Mouse (Mus musculus) midbrain, embryonic 10.5 days (tissue): ENCODE results near the gene C1qtnf1. TPM values are rescaled to one million over a fixed set of nuclear protein-coding genes. Genes with fewer than 3 reads are reported as not detected.
"Not testable (repeated sequence)": the region's sequence is repeated elsewhere in the genome, so short reads cannot be mapped to it uniquely, and the experiment has no call there.

ENCODE experiments used
- DNase-seq: peaks from one replicate; pipeline ENCODE4 v3.0.0-alpha.2; 2017; ENCODE audit warnings: low spot score
- H3K27ac ChIP-seq: fragments of 300-500 bp; sonication (generic); replicated peaks from 2 replicates; pipeline ENCODE4 v1.5.1; 2016; ENCODE audit warnings: mild to moderate bottlenecking
- H3K27me3 ChIP-seq: fragments of 300-500 bp; sonication (generic); 2 replicates; pipeline ENCODE4 v1.6.1; 2016; ENCODE audit warnings: low read depth, mild to moderate bottlenecking; ENCODE audit not compliant: poor library complexity, severe bottlenecking
- H3K36me3 ChIP-seq: fragments of 300-500 bp; sonication (generic); 2 replicates; pipeline ENCODE4 v1.6.1; 2016; ENCODE audit warnings: mild to moderate bottlenecking, moderate library complexity
- H3K4me1 ChIP-seq: fragments of 300-500 bp; sonication (generic); 2 replicates; pipeline ENCODE4 v1.6.1; 2016
- H3K4me3 ChIP-seq: fragments of 300-500 bp; sonication (generic); 2 replicates; pipeline ENCODE4 v1.5.1; 2016; ENCODE audit warnings: mild to moderate bottlenecking, moderate library complexity
- H3K9me3 ChIP-seq: fragments of 300-500 bp; sonication (generic); replicated peaks from 2 replicates; pipeline ENCODE4 v1.6.1; 2016; ENCODE audit warnings: mild to moderate bottlenecking
- WGBS: fragments of 180-500 bp; shearing (Covaris S2); methylation state at CpG from one replicate; pipeline ENCODE4 v1.1.7; 2016; 5-methylcytosine and 5-hydroxymethylcytosine counted together
- polyA plus RNA-seq: library from polyadenylated mRNA; unstranded; fragments of >200 nt; fragmentation: Nextera tagmentation; extraction: Ambion mirVana; gene quantifications from 2 replicates; pipeline ENCODE4 v1.2.1, GENCODE M21; 2016

C1qtnf1 gene
- polyA plus RNA-seq, result 2.0 and 2.9 TPM in 2 replicates

GRCm38 (mm10) chr11:118427986-118428385 lies at the start of gene C1qtnf1:
C1qtnf1 (plus strand) TSS chr11:118428203.
- peak within 1 kb of the TSS; percentile 29 for H3K27ac ChIP-seq
- H3K27me3 ChIP-seq, result peaks cover 52% of the 10 kb centered on the region
- H3K9me3 ChIP-seq, result no peaks in the 10 kb centered on the region
- 4% methylated on average over 8 of the region's 8 CpGs for WGBS
- peaks cover 51% of the 10 kb centered on the region for H3K4me1 ChIP-seq
- no peak for DNase-seq
- peak within 1 kb of the TSS; percentile 25; the same call in 1 of the 2 replicates for H3K4me3 ChIP-seq
- no peaks in the 10 kb centered on the region for H3K36me3 ChIP-seq

DNA sequence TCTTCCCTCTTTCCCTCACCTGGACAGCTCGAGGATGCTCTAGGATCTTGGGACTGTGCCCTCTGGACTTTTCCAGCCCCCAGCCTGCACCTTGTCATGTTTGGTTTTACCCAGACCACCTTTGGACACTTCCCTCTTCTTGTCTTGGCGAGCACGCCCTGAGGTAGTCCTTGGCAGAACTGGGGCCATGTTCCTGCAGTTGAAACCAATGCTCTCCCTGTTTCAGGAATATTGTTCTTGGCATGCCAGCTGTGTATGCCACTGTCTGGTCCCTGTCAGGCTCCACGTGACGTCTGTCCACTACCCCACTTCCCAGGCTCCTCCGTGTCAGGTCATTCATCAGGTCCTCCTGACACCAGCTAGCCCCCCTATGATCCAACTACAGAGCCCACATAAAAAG lies 49.3 kb upstream of the C1qtnf1 start:
- H3K9me3 ChIP-seq, result no peaks in the 10 kb centered on the region
- 90% methylated on average over 6 of the region's 6 CpGs for WGBS
- no peak overlapping the region for H3K4me3 ChIP-seq
- no peak overlapping the region for H3K27ac ChIP-seq
- no peaks in the 10 kb centered on the region for H3K36me3 ChIP-seq
- H3K27me3 ChIP-seq, result no peaks in the 10 kb centered on the region
- H3K4me1 ChIP-seq, result peaks cover 25% of the 10 kb centered on the region
- DNase-seq, result no peak

- Histone ChIP-seq H3K27me3 (no peaks in the 10 kb centered on the region), H3K9me3 (no peaks in the 10 kb centered on the region), H3K36me3 (no peaks in the 10 kb centered on the region), H3K27ac (0 out of 2 replicates have a peak overlapping the region, but pooled peaks have one; percentile 49), H3K4me1 (peaks cover 19% of the 10 kb centered on the region), H3K4me3 (no peak overlapping the region)
- peak; percentile 79 for DNase-seq
- 47% methylated on average over 11 of the region's 11 CpGs for WGBS
These were observed 48.6 kb upstream of the C1qtnf1 start for GRCm38 (mm10) chr11:118379251-118380009.

DNA sequence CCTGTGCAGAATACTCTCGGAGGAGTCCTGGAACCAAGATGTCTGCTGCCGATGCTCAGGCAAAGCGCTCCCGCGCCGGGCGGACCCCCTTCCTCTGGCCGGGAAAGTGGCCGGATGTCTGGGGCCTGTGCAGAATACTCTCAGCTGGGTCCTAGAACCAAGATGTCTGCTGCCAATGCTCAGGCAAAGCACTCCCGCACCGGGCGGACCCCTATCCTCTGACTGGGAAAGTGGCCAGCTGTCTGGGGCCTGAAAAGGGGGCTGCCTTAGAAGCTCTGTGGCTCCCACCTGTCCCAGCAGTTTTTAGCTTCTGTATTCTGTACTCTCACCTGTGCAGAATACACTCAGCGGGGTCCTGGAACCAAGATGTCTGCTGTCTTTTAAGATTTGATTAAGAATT lies 40.2 kb upstream of the C1qtnf1 start:
- not testable (repeated sequence) for DNase-seq, H3K27ac ChIP-seq, H3K4me3 ChIP-seq, H3K36me3 ChIP-seq, H3K9me3 ChIP-seq, H3K4me1 ChIP-seq, H3K27me3 ChIP-seq
- 96% methylated on average over 13 of the region's 13 CpGs for WGBS

GRCm38 (mm10) chr11:118393991-118394390 lies 34.0 kb upstream of the C1qtnf1 start:
- Histone ChIP-seq H3K4me3 (no peak overlapping the region), H3K27ac (no peak overlapping the region), H3K27me3 (no peaks in the 10 kb centered on the region), H3K4me1 (no peaks in the 10 kb centered on the region), H3K9me3 (no peaks in the 10 kb centered on the region; the same call in 1 of the 2 replicates), H3K36me3 (no peaks in the 10 kb centered on the region)
- 86% methylated on average over 5 of the region's 5 CpGs for WGBS
- no peak for DNase-seq

GRCm38 (mm10) chr11:118394538-118394937 lies 33.5 kb upstream of the C1qtnf1 start:
- H3K4me3 ChIP-seq, result no peak overlapping the region
- WGBS, result 64% methylated on average over 6 of the region's 6 CpGs
- H3K4me1 ChIP-seq, result no peaks in the 10 kb centered on the region
- no peak overlapping the region for H3K27ac ChIP-seq
- H3K27me3 ChIP-seq, result no peaks in the 10 kb centered on the region
- H3K36me3 ChIP-seq, result no peaks in the 10 kb centered on the region
- no peaks in the 10 kb centered on the region; the same call in 1 of the 2 replicates for H3K9me3 ChIP-seq
- DNase-seq, result no peak

- Histone ChIP-seq H3K36me3 (no peaks in the 10 kb centered on the region), H3K4me3 (no peak overlapping the region), H3K27ac (no peak overlapping the region), H3K4me1 (peaks cover 14% of the 10 kb centered on the region; the same call in 1 of the 2 replicates), H3K9me3 (no peaks in the 10 kb centered on the region; the same call in 1 of the 2 replicates), H3K27me3 (no peaks in the 10 kb centered on the region)
- 90% methylated on average over 26 of the region's 26 CpGs for WGBS
- no peak for DNase-seq
These were observed 30.0 kb upstream of the C1qtnf1 start for GRCm38 (mm10) chr11:118397806-118398530.

DNA sequence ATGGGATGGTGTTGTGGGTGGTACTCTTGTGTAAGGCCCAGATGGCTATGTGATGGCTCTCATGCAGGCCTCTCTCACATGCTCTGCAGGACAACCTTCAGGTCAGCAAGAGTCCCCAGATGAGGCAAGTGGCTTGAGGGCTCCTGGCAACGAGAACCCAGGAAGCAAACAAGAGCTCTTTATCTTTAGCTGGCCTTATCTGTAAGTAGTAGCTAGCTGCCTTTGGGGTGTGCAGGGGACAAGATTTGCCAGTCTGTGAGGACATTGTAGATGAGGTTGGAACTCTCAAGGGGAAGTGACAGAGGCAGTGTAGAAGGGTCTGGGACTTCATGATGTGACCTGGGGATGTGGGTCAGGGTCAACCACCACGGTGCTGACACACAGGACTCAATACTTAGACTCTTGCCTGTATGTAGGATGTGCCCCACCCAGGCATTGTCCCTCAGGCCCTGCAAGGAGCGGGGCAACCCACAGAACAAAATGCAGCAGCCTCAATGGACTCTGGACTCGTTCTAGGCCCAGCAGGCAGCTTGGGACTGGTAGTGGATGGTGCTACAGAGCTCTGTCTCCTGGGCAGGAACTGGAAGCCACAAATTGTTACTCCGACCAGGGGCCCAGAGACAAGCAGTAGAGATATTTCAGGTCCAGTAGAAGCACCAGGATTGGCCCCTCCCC lies 28.0 kb upstream of the C1qtnf1 start:
- Histone ChIP-seq H3K27me3 (no peaks in the 10 kb centered on the region), H3K4me1 (peaks cover 14% of the 10 kb centered on the region; the same call in 1 of the 2 replicates), H3K36me3 (0 out of 2 replicates have a peak, but pooled peaks cover under 1% of the 10 kb centered on the region), H3K27ac (no peak overlapping the region; the same call in 1 of the 2 replicates), H3K4me3 (no peak overlapping the region), H3K9me3 (no peaks in the 10 kb centered on the region; the same call in 1 of the 2 replicates)
- no peak for DNase-seq
- 77% methylated on average over 5 of the region's 5 CpGs for WGBS

DNA sequence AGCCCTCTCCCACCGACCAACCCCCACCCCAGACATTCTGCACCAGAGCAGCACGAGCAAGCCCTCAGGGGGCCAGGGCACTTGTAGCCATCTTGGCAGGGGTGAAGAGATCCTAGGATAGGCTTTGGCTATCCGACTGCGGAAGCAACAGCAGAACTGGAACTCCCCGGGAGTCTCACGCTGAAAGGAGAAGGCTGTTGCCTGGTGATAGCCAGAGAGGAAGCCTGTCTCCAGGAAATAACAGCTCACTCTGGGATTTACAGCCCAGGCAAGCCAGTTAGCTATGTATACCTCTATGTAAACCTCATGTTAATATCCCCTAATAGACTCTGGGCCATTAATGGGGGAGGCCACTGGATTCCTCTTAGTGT lies 27.5 kb upstream of the C1qtnf1 start:
- WGBS, result 62% methylated on average over 6 of the region's 6 CpGs
- Histone ChIP-seq H3K27ac (no peak overlapping the region; the same call in 1 of the 2 replicates), H3K4me1 (peaks cover 14% of the 10 kb centered on the region; the same call in 1 of the 2 replicates), H3K9me3 (no peaks in the 10 kb centered on the region; the same call in 1 of the 2 replicates), H3K36me3 (peaks cover 6% of the 10 kb centered on the region), H3K4me3 (no peak overlapping the region), H3K27me3 (no peaks in the 10 kb centered on the region)
- DNase-seq, result no peak

DNA sequence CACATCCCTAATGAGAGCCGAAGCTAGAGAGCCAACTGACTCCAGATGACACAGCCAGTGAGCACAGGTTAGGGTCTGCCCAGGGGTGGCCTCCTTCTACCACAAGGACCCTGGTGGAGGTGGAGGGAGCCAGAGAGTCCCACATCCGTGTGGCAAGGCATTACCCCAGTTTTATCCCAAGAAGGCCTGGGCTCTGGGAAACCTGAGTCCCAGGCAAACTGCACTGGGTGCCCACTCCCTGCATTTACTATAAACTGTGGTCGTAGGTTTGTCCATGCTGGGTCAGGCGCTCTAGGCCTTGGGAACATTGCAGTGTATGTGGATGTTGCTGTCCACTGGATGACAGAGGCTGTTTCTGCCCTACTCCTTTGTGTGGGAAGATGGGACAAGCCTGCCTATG lies 26.8 kb upstream of the C1qtnf1 start:
- no peak for DNase-seq
- Histone ChIP-seq H3K4me3 (no peak overlapping the region), H3K4me1 (peaks cover 17% of the 10 kb centered on the region; the same call in 1 of the 2 replicates), H3K9me3 (no peaks in the 10 kb centered on the region), H3K36me3 (peaks cover 12% of the 10 kb centered on the region), H3K27ac (no peak overlapping the region; the same call in 1 of the 2 replicates), H3K27me3 (no peaks in the 10 kb centered on the region)
- 87% methylated on average over 4 of the region's 4 CpGs for WGBS

GRCm38 (mm10) chr11:118401760-118402280 lies 26.2 kb upstream of the C1qtnf1 start, which contains the start of gene Lgals3bp:
Lgals3bp (minus strand) TSS chr11:118402092.
- WGBS, result 65% methylated on average over 7 of the region's 7 CpGs
- Histone ChIP-seq H3K36me3 (peaks cover 18% of the 10 kb centered on the region), H3K27me3 (no peaks in the 10 kb centered on the region), H3K27ac (no peak within 1 kb of the TSS; the same call in 1 of the 2 replicates), H3K9me3 (no peaks in the 10 kb centered on the region), H3K4me1 (peaks cover 17% of the 10 kb centered on the region; the same call in 1 of the 2 replicates), H3K4me3 (no peak within 1 kb of the TSS)
- no peak for DNase-seq

- Histone ChIP-seq H3K27ac (no peak overlapping the region), H3K4me1 (peaks cover 17% of the 10 kb centered on the region; the same call in 1 of the 2 replicates), H3K36me3 (peaks cover 32% of the 10 kb centered on the region), H3K4me3 (no peak overlapping the region), H3K27me3 (no peaks in the 10 kb centered on the region), H3K9me3 (no peaks in the 10 kb centered on the region)
- WGBS, result 93% methylated on average over 2 of the region's 2 CpGs
- no peak for DNase-seq
These were observed 24.8 kb upstream of the C1qtnf1 start for GRCm38 (mm10) chr11:118403183-118403582.
